Mouse (Mus musculus): ENCODE data around the gene Ring1.

Gene Ring1

DNA sequence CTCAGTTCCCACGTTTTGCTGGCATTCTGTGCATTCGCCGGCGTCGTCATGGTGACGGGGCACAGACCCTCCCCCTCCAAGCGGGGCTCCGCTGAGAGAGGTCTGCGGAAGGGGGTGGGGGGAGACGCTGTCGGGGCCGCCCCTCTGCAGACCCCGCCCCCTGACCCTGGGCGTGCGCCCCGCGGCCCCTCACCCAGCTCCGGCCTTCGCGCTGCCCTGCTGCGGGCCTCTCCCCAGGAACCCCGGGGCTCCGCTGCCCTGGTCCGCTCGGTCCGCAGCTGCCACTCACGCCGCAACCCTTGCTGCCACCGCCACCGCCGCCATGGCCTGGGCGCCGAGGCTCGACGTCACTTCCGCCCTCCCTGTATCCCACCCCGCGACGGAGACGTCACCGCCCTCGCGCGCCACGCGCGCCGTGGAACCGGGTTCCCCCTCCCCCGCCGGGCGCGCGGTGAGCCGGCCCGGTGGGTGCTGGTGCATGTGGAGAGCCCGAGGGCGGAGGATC lies at the start of gene Ring1:
Ring1 (minus strand) TSS at position 364 of the 505 bp plus-strand sequence.
- DNase-seq, result peak; percentile 88

DNA sequence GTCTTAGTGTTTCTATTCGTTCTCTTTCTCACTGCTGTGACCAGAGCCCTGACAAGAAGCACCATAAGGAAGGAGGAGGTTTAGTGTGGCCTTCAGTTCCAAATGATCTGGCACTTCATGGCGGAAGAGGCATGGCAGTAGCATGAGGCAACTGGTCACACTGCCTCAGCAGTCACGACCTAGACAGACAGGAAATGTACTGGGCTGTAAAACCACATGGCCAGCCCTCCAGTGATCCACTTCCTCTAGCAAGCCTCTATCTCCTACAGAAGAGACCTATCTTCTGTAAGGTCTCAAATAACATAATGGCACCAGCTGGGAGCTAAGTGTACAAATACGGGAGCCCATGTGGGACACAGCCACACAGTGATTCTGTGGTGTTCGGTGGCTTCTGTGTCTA lies 47.6 kb upstream of the Ring1 start:
- no peak for DNase-seq

DNA sequence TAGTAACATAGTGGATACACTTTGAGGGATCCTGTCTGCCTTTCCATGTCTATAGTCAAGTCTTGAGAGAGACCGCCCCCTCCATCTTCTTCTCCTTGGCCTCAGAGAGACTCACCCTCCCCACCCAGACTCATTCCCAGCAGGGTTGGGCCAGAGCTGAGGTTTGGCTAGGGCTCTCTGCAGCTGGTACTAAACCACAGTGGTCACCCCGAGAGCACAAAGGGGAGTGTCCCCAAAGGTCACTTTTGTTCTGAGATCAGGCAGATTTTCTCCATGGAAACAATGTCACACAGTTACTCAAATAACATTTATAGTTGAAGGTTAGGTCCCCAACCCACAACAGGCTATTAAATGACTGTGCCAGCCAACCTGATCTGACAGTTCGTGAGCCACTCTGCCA lies 44.4 kb upstream of the Ring1 start:
- no peak for DNase-seq

DNA sequence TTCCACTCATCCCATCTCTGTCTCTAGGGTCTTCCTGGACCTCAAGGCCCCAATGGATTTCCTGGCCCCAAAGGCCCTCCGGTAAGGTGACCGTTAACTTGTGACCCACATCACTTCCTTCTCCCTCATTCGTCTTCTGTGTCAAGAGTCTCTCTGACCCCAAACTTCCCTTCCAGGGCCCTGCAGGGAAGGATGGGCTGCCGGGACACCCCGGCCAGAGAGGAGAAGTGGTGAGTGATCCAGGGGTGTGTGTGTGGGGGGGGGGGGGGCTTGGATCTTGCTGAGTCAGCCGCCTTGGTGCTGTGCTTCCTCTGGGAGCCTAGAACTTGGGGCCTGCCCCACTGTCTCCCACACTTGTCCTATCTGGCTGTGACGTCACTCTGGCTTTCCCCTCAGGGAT lies 32.7 kb upstream of the Ring1 start:
- DNase-seq, result no peak

DNA sequence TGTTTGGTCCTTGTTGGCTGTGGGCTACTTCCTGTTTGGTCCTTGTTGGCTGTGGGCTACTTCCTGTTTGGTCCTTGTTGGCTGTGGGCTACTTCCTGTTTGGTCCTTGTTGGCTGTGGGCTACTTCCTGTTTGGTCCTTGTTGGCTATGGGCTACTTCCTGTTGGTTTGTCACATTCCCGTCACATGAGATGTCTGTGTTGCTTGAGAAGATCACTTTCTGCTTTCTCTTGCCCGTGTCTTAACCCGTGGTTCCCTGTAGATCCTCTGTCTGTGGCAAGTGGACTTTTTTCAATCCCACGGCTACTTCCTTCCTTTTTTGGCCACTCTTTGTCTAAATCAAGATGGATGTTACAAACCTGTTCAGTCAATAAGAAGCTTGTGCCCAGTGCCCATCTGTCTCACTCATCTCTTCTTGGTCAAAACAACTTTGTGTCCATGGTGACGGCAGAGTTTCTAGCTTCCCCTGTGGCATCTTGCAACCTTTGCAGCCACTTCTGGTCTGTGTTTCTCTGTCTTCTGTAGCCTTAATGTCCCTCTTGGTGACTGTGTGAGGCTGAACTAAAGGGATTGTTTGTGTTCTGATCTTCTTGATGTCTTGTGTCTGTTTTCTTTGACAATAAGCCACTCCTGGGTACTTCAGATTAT lies 23.0 kb upstream of the Ring1 start:
- no peak for DNase-seq

DNA sequence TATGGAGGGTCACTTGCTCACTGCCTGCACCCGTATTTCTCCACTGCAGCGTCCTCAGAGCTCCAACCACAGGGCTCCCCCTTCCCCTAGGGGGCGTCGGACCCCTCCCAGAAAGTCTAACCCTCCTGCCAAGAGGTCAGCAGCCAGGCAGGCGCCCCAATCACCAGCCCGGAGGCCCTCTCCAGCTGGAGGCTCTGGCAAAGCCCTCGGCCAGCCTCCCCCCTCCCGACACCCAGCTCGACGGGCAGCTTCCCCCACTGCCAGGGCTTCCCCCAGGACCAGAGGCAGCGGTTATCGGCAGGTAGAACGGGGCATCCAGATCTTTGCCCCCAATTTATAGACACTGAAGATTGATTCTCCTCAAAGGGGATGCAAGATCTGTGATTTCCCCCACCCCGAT lies 21.5 kb upstream of the Ring1 start:
- no peak for DNase-seq

DNA sequence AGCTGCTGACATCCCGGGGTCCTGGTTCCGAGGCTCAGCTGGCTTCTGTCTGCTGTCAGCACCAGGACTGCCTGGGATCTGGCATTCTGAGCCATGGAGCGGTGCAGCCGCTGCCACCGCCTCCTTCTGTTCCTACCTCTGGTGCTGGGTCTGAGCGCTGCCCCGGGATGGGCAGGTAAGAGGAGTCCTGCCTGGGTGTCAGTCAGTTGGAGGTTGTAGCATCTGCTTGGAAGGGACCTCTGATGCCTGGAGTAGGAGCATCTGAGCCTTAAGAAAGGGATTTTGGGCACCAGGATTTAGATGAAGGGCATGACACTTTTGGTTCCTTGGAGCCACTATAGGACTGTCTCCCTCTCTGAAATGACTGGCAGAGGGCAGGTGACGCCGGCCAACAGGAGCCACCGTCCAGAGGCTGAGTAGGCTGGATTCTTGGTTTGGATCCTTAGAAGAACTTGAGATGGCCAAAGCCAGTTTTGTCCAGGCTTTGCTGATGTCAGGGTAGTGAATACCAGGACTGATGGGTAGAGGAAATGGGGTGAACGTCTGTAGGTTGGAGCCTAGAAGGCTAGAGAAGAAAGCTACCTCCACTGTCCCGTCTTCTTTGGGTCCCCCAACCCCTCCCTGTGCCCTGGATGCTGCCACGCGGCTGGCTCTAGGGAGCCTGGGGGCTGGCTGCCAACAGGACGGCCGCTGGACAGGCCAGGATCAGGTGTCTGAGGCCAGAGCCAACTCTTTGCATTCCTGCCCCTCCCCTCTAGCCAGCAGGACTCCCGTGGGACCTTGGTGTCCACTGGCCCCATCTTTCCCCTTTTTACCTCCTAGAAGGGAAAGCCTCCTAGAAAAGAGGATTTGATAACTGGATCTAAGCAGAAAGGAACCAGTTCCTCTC lies 15.3 kb upstream of the Ring1 start:
- DNase-seq, result peak; percentile 29

DNA sequence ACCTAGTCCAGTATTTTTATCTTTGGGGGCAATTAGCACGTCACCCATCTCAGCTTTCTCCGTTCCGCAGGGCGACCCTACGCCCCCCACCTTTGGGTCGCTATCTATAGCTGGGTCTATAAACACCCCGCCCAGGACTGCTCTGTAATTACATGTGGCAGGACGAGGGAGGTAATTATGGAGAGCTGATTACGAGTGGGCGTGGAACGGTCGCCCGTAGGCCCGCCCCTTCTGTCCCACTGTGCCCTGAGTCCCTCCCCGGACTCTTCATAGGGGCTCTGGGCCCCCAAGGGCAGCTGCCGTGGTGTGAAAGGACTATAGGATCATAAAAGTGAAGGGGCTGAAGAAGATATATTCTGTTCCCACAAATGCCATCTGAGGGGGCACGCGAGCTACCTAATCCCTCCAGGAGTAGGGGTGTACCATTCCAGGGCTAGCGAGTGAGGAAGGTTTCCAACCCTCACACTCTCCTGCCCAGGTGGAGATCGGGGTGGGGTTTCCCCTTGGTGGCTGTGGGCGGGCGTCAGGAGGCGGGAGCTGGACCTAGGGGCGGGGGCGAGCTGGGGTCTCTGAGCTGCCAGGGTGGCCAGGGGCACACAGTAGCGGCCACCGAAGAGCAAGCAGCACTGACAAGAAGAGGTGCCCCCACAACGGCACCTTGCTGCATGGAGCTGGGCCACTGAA lies 14.5 kb upstream of the Ring1 start, which contains the start of gene Col11a2:
Col11a2 (plus strand) TSS at position 560 of the 684 bp plus-strand sequence.
- DNase-seq, result no peak

DNA sequence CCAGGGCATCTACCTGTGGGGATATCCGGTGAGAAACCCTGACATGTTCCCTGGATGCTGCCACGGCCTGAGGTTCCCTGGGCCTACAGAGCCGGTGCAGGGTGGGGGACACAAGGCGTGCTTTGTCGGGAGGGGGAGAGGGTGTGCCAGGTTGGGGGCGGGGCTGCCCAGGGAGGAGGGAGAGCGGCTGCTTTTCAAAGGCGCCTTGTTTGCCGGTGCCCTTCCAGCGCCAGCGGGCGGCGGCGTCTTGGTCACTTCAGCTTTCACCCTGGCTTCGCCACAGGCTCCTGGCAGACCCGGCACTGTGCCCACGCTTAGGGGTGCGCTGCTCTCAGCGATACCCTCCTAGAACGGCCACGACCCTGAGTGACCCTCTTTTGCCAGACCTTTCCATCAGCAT lies 14.0 kb upstream of the Ring1 start:
- peak; percentile 73 for DNase-seq

DNA sequence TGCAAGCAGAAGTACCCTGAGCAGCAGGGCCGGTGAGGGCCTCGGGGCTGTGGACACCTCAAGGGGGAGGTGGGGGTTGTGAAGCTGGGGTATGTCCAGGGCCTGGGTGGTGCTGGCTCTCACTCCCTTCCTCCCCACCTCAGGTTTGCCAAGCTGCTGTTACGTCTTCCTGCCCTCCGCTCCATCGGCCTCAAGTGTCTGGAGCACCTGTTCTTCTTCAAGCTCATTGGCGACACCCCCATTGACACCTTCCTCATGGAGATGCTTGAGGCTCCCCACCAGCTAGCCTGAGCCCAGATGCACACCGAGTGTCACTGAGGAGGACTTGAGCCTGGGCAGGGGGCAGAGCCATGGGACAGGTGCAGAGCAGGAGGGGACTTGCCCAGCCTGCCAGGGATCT lies 12.8 kb upstream of the Ring1 start:
- no peak for DNase-seq

DNA sequence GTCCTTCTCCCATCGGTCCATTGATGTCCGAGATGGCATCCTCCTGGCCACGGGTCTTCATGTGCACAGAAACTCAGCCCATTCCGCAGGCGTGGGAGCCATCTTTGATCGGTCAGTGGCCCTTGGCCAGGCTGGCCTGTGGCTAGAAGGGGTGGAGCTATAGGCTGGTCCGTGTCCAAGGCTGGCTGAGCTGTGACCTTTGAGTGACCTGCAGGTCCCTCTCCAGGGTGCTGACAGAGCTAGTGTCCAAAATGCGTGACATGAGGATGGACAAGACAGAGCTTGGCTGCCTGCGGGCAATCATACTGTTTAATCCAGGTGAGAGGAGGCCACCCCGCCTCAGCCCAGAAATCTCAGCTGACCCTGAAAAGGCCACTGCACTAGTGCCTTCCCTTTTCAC lies 12.2 kb upstream of the Ring1 start:
- no peak for DNase-seq

DNA sequence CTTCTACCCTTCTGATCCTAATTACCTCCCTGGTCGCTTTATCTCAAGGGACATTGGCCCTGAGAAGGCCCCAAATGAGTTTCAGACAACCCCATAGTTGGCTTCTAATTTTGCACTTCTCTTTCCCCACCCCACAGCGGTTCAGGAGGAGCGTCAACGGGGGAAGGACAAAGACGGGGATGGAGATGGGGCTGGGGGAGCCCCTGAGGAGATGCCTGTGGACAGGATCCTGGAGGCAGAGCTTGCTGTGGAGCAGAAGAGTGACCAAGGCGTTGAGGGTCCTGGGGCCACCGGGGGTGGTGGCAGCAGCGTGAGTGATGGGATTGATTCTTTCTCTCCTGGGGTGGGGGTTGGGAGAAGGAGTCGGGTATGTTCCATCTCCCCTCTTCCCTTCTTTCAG lies 11.0 kb upstream of the Ring1 start:
- no peak for DNase-seq

DNA sequence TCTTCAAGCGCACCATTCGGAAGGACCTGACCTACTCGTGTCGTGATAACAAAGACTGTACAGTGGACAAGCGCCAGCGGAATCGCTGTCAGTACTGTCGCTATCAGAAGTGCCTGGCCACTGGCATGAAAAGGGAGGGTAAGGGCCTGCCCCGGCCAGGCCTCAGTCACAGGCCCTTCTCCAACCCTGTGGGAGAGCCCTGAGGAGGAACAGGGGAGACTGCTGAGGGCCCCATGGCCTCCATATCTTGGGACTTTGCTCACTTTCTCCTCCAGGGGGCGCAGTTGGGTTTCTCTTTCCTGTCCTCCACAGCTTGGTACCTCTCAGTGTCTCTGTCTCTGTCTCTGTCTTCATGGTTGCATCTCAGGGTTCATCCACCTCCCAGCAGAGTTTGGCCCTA lies 9.6 kb upstream of the Ring1 start:
- peak; percentile 73 for DNase-seq

DNA sequence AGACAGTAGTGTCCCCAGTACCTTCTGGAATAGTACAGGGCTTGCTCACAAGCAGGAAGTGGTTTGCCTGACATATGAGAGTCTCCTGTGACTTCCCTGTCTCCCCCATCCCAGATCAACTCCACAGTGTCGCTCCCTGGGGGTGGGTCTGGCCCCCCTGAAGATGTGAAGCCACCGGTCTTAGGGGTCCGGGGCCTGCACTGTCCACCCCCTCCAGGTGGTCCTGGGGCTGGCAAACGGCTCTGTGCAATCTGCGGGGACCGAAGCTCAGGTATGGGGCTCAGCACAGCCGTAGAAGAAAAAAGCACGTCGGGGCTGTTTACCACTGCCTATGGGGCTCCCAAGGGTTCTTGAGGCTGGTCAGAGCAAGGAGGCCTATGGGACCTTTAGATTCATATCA lies 9.0 kb upstream of the Ring1 start:
- DNase-seq, result peak; percentile 34

DNA sequence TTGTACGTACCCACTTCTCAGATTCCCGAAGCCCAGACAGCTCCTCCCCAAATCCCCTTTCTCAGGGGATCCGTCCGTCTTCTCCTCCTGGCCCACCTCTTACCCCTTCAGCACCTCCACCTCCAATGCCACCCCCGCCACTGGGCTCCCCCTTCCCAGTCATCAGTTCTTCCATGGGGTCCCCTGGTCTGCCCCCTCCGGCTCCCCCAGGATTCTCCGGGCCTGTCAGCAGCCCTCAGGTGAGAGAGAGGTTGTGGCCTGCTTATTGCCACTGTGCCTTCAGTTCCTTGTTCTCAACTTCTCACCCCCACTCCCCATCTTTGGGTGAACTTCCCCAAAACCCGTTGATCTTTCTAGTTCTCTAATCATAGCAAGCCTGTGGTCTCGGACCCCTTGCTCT lies 8.3 kb upstream of the Ring1 start:
- DNase-seq, result peak; percentile 34

DNA sequence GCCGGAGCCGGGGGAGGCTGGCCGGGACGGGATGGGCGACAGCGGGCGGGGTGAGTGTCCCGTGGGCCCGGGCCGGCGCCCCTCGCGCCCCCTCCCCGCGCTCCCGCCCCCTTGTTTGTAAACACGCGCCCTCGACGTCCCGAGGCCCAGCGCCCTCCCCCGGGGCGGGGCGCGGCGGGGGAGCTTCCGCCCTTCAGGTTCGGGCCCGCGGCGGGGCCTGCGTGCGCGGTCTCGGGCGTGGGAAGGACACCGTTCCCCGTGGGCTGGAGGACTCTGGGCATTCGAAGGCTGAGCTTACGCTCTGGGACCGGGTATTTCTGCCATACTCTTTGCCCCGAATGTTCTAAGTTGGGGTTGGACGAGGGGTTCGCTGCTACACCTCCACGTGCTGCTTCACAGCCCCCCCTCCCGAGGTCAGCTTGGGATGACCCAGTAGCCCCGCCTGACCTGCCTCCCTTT lies 7.7 kb upstream of the Ring1 start:
- DNase-seq, result no peak

DNA sequence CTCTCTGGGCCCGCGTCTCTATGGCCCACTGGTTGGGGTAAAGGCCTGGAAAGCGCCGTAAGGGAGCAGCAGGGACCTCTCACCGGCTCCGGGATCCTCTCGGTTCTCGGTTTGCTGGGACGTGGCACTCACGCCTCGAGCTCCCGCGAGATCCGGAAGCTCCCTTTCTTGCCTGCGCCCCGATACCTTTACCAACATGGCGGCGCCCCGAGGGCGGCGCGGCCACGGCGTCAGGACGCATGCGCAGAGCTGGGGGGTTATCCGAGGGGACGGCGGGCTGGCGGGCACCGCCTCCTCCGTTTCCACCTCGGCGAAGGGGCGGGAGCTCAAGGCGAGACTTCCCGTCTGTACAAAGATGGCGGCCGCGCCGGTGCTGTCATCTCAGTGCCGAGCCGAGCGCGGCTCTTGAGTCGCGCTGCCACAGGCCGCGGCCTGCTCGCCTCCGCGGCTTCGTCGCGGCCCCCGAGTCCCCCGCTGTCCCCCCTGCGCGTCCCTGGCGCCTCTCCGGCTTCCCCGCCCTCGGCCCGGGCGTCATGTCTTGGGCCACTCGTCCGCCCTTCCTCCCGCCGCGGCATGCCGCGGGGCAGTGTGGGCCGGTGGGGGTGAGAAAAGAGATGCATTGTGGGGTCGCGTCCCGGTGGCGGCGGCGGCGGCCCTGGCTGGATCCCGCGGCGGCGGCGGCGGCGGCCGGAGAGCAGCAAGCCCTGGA lies 7.1 kb upstream of the Ring1 start, which contains the start of the genes Slc39a7 and Rxrb:
Slc39a7 (minus strand) TSS at position 218 of the 709 bp plus-strand sequence.
Rxrb (plus strand) TSS at position 348 of the 709 bp plus-strand sequence.
- DNase-seq, result peak; percentile 100

DNA sequence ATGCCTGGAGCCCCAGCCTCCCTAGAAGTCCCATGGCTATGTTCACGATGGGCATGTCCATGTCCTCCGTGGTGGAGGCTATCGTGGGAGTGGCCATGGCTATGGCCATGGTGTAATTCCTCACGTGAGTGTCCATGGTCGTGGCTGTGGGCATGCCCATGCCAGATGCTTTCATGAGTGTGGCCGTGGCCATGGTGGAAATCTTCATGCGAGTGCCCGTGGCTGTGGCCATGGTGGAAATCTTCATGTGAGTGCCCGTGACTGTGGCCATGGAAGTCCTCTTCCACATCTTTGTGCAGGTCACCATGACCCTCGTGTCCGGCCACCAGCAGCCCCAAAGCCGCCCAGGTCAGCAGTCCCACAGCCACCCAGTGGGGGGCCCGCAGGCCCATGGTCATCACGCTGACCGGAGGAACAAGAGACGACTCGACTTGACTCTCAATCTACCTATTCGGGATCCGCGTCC lies 6.4 kb upstream of the Ring1 start:
- DNase-seq, result no peak

DNA sequence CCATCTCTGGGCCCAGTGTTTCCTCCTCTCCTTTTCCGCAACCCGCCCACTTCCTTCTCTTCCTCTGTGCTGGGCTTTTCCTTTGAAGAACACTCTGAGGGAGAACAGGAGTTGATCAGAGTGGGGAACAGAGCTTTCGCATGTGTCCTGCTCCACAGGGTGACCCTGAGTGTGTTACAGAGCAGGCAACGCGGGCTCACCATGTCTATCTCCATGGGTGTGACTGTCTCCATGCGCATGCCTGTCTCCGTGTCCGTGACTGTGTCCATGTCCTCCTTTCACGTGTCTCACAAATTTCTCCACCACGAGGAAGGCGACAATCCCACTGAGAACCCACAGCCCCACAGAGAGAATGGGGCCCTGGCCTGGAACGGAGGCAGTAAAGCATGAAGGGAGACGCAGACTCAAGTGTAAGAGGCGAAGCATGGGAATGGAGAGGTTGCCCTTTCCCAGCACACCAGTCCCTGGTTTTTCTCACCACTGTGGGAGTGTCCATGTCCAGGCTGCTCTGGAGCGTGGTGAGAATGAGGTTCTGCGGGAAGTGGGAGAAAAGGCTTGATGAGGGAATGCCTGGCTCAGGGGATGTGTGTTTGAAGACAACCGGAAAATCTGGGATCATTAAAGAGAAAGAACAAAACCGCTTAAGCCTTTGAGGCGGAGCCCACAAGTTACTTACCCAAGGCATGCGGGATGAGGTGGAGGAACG lies 5.6 kb upstream of the Ring1 start:
- no peak for DNase-seq

DNA sequence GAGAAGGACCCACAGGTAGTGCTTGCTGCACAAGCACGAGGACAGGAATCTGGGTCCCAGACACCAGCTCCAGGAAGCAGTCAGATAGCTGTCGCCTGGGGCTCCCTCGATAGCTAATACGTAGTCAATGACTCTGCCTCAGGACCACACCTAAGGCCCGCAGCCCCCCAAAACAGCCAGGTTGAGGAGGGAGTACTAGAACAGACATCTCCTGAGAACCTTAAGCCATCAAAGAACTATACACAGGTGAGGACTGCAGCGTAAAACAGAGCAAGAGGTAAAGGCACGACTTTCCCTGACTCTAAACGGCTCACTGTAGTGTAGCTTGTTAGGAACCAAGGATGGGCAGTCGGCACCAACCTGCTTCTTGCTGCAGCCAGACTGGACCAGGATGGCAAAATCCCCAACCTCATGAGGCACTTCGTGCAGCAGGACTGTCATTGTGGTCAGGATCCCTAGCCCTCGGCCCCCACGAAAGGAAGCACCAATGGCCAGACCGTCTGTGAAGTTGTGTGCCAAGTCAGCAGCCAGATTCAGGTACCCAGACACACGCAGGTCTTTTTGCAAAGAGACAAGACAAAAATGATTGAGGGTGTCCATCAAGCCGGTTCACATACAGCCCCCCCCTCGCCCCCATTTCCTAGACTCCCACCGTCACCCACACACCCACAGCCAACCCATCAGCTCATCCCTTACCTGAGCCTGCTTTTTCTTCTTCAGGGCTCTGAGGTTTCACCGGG lies 4.8 kb upstream of the Ring1 start:
- DNase-seq, result no peak
